Mouse (Mus musculus) gastrocnemius, postnatal 14 days (tissue): ENCODE measurements around the gene Hsp90b1. TPM values are rescaled to one million over a fixed set of nuclear protein-coding genes. Genes with fewer than 3 reads are reported as not detected.
A peak's percentile ranks its signal among the peaks of the same experiment; 100 is the strongest.
"Not testable (repeated sequence)": the region's sequence is repeated elsewhere in the genome, so short reads cannot be mapped to it uniquely, and the experiment has no call there.

ENCODE experiments used
- DNase-seq: peaks from one replicate; pipeline ENCODE4 v3.0.0; 2021; ENCODE audit warnings: mixed read lengths
- intact Hi-C: fragments of 180-260 bp; cut with DNase I; formaldehyde crosslinking; loops from one replicate; pipeline ENCODE4 v1.15.1; 2025; ENCODE audit warnings: low total_unique reads
- long read RNA-seq, 2 experiments: library from polyadenylated mRNA; stranded (forward); transcript quantifications; one replicate each; pipeline ENCODE4 v2.0.0; 2021
- total RNA-seq, 2 experiments: library from RNA; stranded (reverse); gene quantifications; 2 replicates each; pipeline ENCODE4 v1.2.3; 2021

The Hsp90b1 gene
- total RNA-seq, result 100 to 1,000 TPM; 118 to 140 TPM
- long read RNA-seq, experiment 1, transcript Hsp90b1-201 (18 exons, 2,825 nt), result major isoform, 46 of 62 reads
- long read RNA-seq, experiment 1, partial matches to known transcripts, result 13 of 62 reads
- long read RNA-seq, experiment 1, other reads (novel, unspliced or antisense), result 3 of 62 reads
- long read RNA-seq, experiment 2, transcript Hsp90b1-201 (18 exons, 2,825 nt), result major isoform, 55 of 69 reads
- long read RNA-seq, experiment 2, partial matches to known transcripts, result 11 of 69 reads
- long read RNA-seq, experiment 2, other reads (novel, unspliced or antisense), result 3 of 69 reads

DNA sequence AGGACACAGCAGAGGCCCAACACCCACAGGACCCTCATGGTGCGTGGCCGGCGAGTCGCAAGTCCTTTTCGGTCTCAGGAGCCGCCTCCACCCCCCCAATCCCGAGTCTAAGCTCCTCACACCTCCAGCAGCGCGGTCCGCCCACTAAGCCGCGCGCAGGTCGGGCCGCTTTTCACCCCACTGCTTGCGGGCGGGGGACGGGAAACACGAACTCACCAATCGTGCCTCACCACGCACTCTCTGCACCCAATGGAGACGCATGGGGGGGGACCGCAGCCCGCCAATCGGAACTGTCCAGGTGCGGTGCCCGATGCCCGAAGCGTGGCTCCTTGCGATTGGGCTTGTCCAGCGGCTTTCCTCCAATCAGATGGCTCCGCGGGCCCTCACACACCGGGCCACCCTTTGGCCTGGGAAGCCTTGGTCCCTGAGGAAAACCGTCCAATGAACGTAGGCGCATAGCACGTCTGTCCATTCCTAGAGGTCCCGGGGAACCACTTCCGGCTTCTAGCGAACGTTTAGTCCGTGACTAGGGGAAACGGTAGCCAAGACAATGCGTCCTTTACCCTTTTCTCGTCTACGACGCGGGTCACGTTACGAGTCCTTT lies at the start of gene Hsp90b1, which contains the start of gene Ttc41:
Hsp90b1 (minus strand) TSS at position 192 of the 604 bp plus-strand sequence.
Ttc41 (plus strand) TSS at position 494 of the 604 bp plus-strand sequence.
- intact Hi-C loops, result no loop called here
- DNase-seq, result peak; percentile 99

DNA sequence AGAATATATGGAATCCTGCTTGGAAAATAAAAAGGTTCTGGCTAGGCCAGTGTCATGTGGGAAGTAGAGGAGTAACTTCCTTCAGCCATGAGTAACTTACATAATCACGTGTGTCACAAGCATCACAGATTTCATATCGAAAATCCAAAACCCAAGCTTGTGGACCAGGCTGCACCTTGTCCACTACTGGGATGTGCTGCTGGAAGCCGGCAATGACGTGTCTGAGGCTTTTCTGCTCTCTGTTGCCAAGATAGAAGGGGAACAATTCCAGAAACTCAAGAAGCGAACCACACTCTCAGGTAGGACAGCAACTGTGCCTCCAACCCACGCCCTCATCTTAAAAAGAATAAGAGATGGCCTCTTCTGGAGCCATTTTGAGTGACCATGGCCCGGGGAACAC lies 39.0 kb upstream of the Hsp90b1 start:
- intact Hi-C loops, result no loop called here
- DNase-seq, result no peak

DNA sequence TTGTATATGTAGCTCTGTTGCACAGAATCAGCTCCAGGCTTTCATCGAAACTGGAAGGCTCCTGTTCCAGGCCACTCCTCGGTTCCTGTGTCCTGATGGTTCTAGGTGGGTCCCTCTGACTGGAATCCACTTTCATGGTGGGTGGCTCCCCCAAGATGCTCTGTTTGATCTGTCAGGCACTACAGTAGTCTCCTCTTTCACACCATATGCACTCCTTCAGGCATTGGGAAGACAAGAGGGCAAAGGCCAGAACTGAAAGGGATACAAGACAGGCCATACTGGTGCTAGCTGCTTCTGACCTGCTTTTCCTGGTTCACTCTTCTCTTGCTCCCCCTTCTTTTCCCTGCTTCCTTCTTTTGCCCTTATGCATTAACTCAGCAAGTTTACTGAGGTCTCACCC lies 37.6 kb upstream of the Hsp90b1 start:
- DNase-seq, result no peak

GRCm38 (mm10) chr10:86735036-86735435 lies 29.7 kb upstream of the Hsp90b1 start:
- DNase-seq, result no peak
- intact Hi-C loops, result loop anchor here (10.0 kb wide), 1 partner anchor 100 kb away; no protein-coding TSS in a partner anchor

More for the DNA sequence above, 37.6 kb upstream of the Hsp90b1 start:
- intact Hi-C loops, result no loop called here

- DNase-seq, result no peak
- intact Hi-C loops, result loop anchor here (10.0 kb wide), 1 partner anchor 97 kb away; no protein-coding TSS in a partner anchor
Observed at GRCm38 (mm10) chr10:86731500-86731863, 26.2 kb upstream of the Hsp90b1 start.

- intact Hi-C loops, result loop anchor here (10.0 kb wide), 1 partner anchor 96 kb away; no protein-coding TSS in a partner anchor
- DNase-seq, result peak; percentile 79
Observed at GRCm38 (mm10) chr10:86730823-86731499, 25.7 kb upstream of the Hsp90b1 start.

DNA sequence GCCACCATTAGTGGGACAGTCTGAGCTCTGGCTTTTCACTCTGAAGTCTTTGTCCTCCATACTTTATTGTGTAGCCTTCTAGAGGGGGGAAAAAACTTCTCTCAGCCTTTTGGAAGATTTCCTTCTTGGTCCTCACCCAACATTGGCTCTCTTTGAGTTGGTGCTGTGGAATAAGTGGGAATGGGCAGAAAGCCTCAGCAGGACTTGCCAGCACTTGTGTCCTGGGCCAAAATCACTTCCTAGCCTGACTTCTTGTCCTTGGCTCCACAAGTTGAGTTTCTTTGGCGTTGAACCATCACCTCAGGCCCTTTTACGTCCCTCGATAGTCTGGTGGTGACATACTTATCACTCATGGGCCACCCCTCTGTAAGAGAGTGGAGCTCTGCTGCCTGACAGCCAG lies 22.9 kb upstream of the Hsp90b1 start:
- intact Hi-C loops, result no loop called here
- no peak for DNase-seq

DNA sequence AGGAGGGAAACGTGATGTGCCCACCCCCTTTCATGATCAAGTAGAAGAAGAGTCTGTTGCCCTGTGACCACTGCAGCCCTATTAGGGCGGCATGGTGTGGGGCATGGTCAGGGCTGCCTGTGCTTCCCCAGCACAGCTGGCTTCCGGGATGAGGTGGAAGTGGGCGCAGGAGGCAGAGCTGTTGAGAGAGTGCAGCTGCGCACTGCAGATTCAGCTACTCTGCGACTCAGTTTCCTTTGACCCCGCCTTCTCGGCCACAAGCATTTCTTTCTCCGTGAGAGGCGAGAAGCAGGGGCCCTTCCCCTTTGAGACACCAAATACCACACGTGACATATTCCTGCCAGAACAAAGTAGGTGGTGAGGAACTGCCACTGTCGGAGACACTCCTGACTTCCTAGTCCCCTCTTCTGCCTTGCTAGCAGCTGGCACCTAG lies 22.3 kb upstream of the Hsp90b1 start:
- intact Hi-C loops, result no loop called here
- DNase-seq, result peak; percentile 25

DNA sequence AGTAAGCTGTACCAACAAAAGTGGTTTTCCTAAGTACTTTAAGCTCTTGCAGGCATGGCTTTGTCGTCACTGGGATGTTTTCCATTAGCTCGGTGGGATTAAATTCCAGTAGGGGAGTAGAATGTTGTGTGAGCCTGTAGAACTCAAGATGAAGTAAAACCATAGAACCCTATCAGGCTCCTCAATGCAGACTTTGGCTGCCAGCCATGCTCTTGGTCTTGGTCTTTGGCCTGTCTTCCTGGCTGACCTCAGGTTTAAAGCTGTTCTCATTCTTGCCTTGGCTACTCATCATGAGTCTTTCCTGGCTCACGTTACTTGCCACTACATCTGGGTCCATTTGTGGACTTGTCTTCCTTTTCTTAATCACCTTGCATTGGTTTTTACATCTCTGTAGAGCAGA lies 6.8 kb upstream of the Hsp90b1 start:
- intact Hi-C loops, result no loop called here
- DNase-seq, result no peak

DNA sequence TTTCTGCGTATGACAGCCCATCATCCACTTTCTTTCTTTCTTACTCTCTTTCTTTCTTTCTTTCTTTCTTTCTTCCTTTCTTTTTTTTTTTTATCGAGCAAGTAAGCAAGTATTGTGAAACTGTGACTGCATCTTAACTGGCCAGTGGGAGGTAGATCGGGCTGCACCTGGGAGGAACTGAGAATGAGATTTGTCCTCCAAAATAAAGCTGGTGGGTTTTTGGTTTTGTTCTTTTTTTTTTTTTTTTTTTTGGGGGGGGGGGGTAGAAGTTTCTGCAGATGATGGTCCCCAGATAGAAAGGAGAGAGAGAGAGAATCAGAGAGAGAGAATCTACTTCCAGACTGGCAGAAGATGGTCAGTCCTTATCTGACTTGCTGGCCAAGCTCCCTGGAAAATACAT lies 1.8 kb upstream of the Hsp90b1 start:
- no peak for DNase-seq
- intact Hi-C loops, result no loop called here

GRCm38 (mm10) chr10:86705922-86706752 lies 828 bp upstream of the Hsp90b1 start:
- intact Hi-C loops, result no loop called here
- DNase-seq, result peak; percentile 67

- intact Hi-C loops, result no loop called here
- DNase-seq, result peak; percentile 25
Observed at GRCm38 (mm10) chr10:86704589-86705191, 619 bp downstream of the Hsp90b1 start.

GRCm38 (mm10) chr10:86704141-86704540 lies 1.2 kb downstream of the Hsp90b1 start:
- intact Hi-C loops, result no loop called here
- DNase-seq, result no peak

GRCm38 (mm10) chr10:86703375-86703774 lies 1.9 kb downstream of the Hsp90b1 start:
- no peak for DNase-seq
- intact Hi-C loops, result no loop called here

DNA sequence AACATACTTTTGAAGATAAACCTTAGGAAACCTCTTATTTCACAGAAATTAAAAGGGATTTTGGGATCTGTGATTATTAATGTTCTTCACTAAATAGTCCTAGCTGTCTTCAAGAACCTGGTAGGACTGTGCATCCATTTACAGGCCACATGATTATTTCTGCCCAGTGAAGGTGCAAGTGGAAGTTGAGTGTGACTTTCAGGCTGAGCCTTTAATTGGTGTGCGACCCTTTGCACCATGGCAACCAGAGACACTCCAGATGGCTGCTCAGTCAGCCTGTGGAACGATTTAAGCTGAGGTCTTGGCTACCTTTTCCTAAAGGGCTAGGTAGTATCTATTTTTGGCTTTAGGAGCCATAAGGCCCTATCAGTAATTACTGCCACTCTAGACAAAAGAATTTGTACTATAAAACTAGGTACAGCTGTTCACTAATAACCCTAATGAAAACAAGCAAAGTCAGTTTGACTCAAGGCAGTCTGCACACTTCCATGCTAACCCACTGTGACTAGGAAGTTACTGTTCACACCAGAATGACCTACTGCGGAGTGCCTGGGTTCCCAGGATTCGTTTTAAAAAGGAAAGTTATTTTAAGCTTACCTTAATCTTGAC lies 2.9 kb downstream of the Hsp90b1 start:
- intact Hi-C loops, result no loop called here

GRCm38 (mm10) chr10:86700973-86701372 lies 4.3 kb downstream of the Hsp90b1 start:
- intact Hi-C loops, result no loop called here
- no peak for DNase-seq

More for the DNA sequence above, 2.9 kb downstream of the Hsp90b1 start:
- DNase-seq, result no peak

DNA sequence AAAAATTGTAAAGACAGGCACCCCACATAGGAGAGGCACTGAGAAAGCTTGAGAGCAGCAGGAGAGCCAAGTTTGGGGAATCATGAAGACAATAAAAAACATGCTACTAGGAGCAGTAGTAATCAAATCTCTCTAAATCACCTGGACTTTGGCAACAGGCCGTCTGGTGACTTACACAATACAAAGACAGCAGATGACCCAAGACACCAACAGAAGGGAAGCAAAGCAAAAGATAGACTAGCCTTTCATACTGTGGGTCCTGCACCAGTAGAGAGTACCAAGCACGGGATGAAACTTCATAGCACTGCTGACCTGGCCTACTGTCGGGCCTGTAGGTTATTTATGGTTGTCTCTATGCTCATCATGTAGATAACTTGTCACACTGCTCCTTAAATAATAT lies 5.1 kb downstream of the Hsp90b1 start:
- intact Hi-C loops, result no loop called here
- DNase-seq, result no peak

DNA sequence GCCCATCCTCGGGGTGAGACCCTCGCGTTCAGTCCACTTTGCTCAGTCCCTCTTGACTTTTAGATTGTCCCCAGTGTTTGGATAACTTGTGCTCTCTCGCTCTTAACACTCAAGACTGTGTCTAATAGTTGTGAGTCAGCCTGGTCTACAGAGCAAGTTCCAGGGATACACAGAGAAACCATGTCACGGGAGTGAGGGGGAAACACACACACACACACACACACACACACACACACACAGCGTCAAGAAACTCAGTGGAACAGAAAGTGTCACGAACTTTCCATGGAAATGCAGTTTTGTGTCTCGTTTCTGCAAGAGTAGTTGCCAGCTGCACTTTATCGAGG lies 19.3 kb downstream of the Hsp90b1 start:
- intact Hi-C loops, DNase-seq: not testable (repeated sequence)
